Mouse (Mus musculus) stomach, embryonic 16.5 days (tissue): ENCODE measurements around the gene Nectin4. TPM values are rescaled to one million over a fixed set of nuclear protein-coding genes. Genes with fewer than 3 reads are reported as not detected.

Source experiments
- ATAC-seq: fragments of 200-750 bp; cut with Nextera tagmentation; 2 replicates; pipeline ENCODE4 v1.8.0; 2017; ENCODE audit warnings: moderate number of reproducible peaks, moderate TSS enrichment; ENCODE audit not compliant: insufficient read depth, low FRiP score
- H3K27ac ChIP-seq: fragments of 300-500 bp; sonication (generic); 2 replicates; pipeline ENCODE4 v1.5.1; 2014; ENCODE audit warnings: low read length
- H3K27me3 ChIP-seq: fragments of 300-500 bp; sonication (generic); 2 replicates; pipeline ENCODE4 v1.6.1; 2014; ENCODE audit warnings: low read length, control low read depth, mixed read lengths; ENCODE audit not compliant: control insufficient read depth, insufficient read depth
- H3K36me3 ChIP-seq: fragments of 300-500 bp; sonication (generic); 2 replicates; pipeline ENCODE4 v1.6.1; 2014; ENCODE audit warnings: low read length; ENCODE audit not compliant: control insufficient read depth, insufficient read depth
- H3K4me1 ChIP-seq: fragments of 300-500 bp; sonication (generic); 2 replicates; pipeline ENCODE4 v1.6.1; 2014; ENCODE audit warnings: low read length, control low read depth, mixed read lengths; ENCODE audit not compliant: control insufficient read depth, insufficient read depth
- H3K4me2 ChIP-seq: fragments of 300-500 bp; sonication (generic); 2 replicates; pipeline ENCODE4 v1.6.1; 2014; ENCODE audit warnings: low read depth, low read length, mixed read lengths
- H3K4me3 ChIP-seq: fragments of 300-500 bp; sonication (generic); replicated peaks from 2 replicates; pipeline ENCODE4 v1.5.1; 2014; ENCODE audit warnings: mild to moderate bottlenecking, low read length
- H3K9ac ChIP-seq: fragments of 300-500 bp; sonication (generic); 2 replicates; pipeline ENCODE4 v1.6.1; 2014; ENCODE audit warnings: low read length
- H3K9me3 ChIP-seq: fragments of 300-500 bp; sonication (generic); replicated peaks from 2 replicates; pipeline ENCODE4 v1.6.1; 2016; ENCODE audit warnings: low read length, control low read depth; ENCODE audit not compliant: control insufficient read depth
- WGBS: fragments of 180-500 bp; shearing (Covaris S2); extraction: QIAGEN DNeasy Blood & Tissue Kit; methylation state at CpG from one replicate; pipeline ENCODE4 v1.1.7; 2014; 5-methylcytosine and 5-hydroxymethylcytosine counted together
- polyA plus RNA-seq: library from polyadenylated mRNA; unstranded; fragments of >200 nt; fragmentation: Nextera tagmentation; extraction: Ambion mirVana; gene quantifications from 2 replicates; pipeline ENCODE4 v1.2.1, GENCODE M21; 2015

The Nectin4 gene
- polyA plus RNA-seq, 1 experiment from 2014 or later = 42.8 TPM

- 75% methylated on average over 5 of the region's 5 CpGs for WGBS
- Histone ChIP-seq H3K9me3 (no peaks in the 10 kb centered on the region), H3K4me2 (no peak overlapping the region), H3K36me3 (no peaks in the 10 kb centered on the region; the same call in 1 of the 2 replicates), H3K27me3 (no peaks in the 10 kb centered on the region), H3K27ac (no peak overlapping the region), H3K4me1 (0 out of 2 replicates have a peak, but pooled peaks cover 6% of the 10 kb centered on the region), H3K9ac (no peak overlapping the region), H3K4me3 (no peak overlapping the region)
- ATAC-seq = no peak
Observed at GRCm38 (mm10) chr1:171355812-171356340, 14.0 kb upstream of the Nectin4 start.

DNA sequence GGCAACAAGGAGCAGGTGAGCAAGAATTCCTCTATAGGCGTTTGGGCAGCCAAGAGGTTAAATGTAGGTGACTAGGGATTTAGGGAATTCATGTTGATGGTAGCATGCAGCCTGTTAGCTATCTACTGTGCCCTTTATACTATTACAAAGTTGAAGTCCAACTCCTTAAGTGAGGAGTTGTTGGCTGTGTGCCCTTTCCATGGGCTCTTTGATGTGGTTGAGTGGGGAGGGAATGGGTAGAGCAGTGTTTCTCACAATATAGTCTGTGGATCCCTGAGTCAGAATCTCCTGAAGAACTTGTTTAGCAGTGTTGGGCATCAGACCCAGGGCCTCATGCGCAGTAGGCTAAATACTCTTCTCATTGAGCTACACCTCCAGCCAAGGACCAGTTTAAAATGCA, 13.1 kb upstream of the Nectin4 start:
- 86% methylated on average over 2 of the region's 2 CpGs for WGBS
- ATAC-seq = no peak
- Histone ChIP-seq H3K27ac (no peak overlapping the region), H3K9ac (no peak overlapping the region), H3K27me3 (no peaks in the 10 kb centered on the region), H3K4me3 (no peak overlapping the region), H3K9me3 (no peaks in the 10 kb centered on the region), H3K4me2 (no peak overlapping the region), H3K4me1 (0 out of 2 replicates have a peak, but pooled peaks cover 12% of the 10 kb centered on the region), H3K36me3 (no peaks in the 10 kb centered on the region; the same call in 1 of the 2 replicates)

DNA sequence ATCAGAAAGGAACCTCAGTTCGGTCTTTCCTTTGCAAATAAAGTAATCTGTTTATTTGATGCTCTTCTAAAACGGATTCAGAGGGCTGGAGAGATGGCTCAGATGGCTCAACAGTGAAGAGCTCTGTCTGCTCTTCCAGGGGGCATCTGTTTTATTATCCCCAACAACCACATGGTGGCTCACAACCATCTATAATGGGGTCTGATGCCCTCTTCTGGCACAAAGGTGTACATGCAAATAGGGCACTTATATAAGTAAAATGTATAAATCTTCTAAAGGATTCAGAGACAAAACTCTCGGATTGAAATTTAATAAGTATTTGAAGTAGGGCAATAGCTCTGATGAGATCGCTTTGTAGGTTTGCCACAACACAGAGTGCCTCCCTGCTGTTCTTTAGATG, 11.5 kb upstream of the Nectin4 start:
- 69% methylated on average over 4 of the region's 4 CpGs for WGBS
- 0 out of 2 replicates have a peak, but pooled peaks cover 12% of the 10 kb centered on the region for H3K4me1 ChIP-seq
- ATAC-seq = no peak
- no peak overlapping the region for H3K4me3 ChIP-seq
- no peaks in the 10 kb centered on the region; the same call in 1 of the 2 replicates for H3K36me3 ChIP-seq
- H3K27ac ChIP-seq = no peak overlapping the region
- no peak overlapping the region for H3K4me2 ChIP-seq
- no peak overlapping the region for H3K9ac ChIP-seq
- H3K27me3 ChIP-seq = no peaks in the 10 kb centered on the region
- H3K9me3 ChIP-seq = no peaks in the 10 kb centered on the region

GRCm38 (mm10) chr1:171360253-171360652, 9.6 kb upstream of the Nectin4 start:
- H3K4me2 ChIP-seq = peak overlapping the region; percentile 83
- 8% methylated on average over 26 of the region's 26 CpGs for WGBS
- H3K4me3 ChIP-seq = peak overlapping the region; percentile 60
- peak; percentile 8 for ATAC-seq
- H3K36me3 ChIP-seq = no peaks in the 10 kb centered on the region; the same call in 1 of the 2 replicates
- H3K4me1 ChIP-seq = 0 out of 2 replicates have a peak, but pooled peaks cover 12% of the 10 kb centered on the region
- no peaks in the 10 kb centered on the region for H3K27me3 ChIP-seq
- H3K9ac ChIP-seq = peak overlapping the region; percentile 74
- H3K9me3 ChIP-seq = no peaks in the 10 kb centered on the region
- H3K27ac ChIP-seq = no peak overlapping the region

GRCm38 (mm10) chr1:171360656-171361055, 9.2 kb upstream of the Nectin4 start, which contains the start of gene Klhdc9:
Gene Klhdc9, minus strand, starts transcription at chr1:171360798.
- Histone ChIP-seq H3K27ac (peak within 1 kb of the TSS; percentile 43), H3K4me2 (peak within 1 kb of the TSS; percentile 83), H3K4me3 (peak within 1 kb of the TSS; percentile 60), H3K36me3 (no peaks in the 10 kb centered on the region; the same call in 1 of the 2 replicates), H3K27me3 (no peaks in the 10 kb centered on the region), H3K9me3 (no peaks in the 10 kb centered on the region), H3K4me1 (0 out of 2 replicates have a peak, but pooled peaks cover 12% of the 10 kb centered on the region), H3K9ac (peak within 1 kb of the TSS; percentile 74)
- ATAC-seq = peak; percentile 92
- WGBS = 2% methylated on average over 21 of the region's 21 CpGs

DNA sequence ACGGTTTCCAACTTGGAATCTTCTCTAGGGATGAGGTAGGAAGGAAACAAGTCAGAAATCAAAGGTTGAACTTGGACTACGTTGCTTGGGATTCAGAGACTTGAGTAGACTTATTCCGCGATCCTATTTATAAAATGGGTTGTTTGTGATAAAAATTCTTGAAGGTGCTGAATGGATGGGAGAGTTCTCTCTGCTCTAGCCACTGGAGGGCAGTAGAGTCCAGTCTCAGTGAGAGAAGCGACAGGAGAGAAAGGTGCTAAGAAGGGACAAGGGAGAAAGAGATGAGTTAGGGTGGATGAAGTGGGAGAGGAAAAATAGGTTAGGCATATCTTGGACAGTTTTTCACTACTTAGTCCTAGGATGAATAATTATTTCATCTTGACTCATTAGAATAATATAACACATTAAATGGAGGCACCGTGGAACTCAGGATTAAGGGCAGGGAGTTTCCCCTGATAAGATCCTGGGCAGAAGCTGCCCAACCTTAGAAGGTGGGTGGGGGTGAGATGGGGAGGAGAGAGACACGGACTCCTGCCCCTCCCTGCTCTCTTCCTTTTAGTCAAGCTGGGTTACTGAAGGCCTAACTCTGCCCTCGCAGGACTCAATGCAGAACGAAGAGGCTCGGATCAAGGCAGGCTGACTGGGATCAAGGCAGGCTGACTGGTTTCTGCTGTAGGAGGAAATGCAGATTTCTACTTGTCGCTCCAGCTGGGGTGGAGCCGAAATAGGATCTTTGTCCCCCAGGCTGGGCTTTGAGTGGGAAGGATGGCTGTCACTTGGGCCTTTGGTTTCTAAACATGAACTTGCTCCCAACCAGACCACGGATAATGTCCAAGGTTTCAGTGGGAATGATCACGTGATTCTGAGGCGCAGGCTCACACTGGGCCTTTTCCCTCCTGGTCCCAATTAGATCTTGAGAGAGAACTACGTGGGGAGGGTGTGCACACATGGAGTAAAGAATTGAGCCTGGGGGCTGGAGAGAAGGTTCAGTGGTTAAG, 8.5 kb upstream of the Nectin4 start:
- 27% methylated on average over 16 of the region's 16 CpGs for WGBS
- Histone ChIP-seq H3K4me3 (peak overlapping the region; percentile 60), H3K4me1 (0 out of 2 replicates have a peak, but pooled peaks cover 12% of the 10 kb centered on the region), H3K9ac (peak overlapping the region; percentile 74), H3K27ac (peak overlapping the region; percentile 43), H3K36me3 (no peaks in the 10 kb centered on the region; the same call in 1 of the 2 replicates), H3K27me3 (no peaks in the 10 kb centered on the region), H3K4me2 (peak overlapping the region; percentile 83), H3K9me3 (no peaks in the 10 kb centered on the region)
- peak; percentile 74; the same call in 1 of the 2 replicates for ATAC-seq

- Histone ChIP-seq H3K4me3 (no peak overlapping the region), H3K4me1 (0 out of 2 replicates have a peak, but pooled peaks cover 6% of the 10 kb centered on the region), H3K36me3 (no peaks in the 10 kb centered on the region), H3K27ac (peak overlapping the region; percentile 48), H3K9me3 (no peaks in the 10 kb centered on the region), H3K4me2 (no peak overlapping the region), H3K9ac (no peak overlapping the region), H3K27me3 (no peaks in the 10 kb centered on the region)
- 48% methylated on average over 7 of the region's 7 CpGs for WGBS
- ATAC-seq = no peak
Observed at GRCm38 (mm10) chr1:171365934-171366333, 4.0 kb upstream of the Nectin4 start.

GRCm38 (mm10) chr1:171372880-171373279, 3.0 kb downstream of the Nectin4 start:
- Histone ChIP-seq H3K4me3 (peak overlapping the region; percentile 44), H3K4me1 (peaks cover 29% of the 10 kb centered on the region), H3K9me3 (no peaks in the 10 kb centered on the region), H3K9ac (0 out of 2 replicates have a peak overlapping the region, but pooled peaks have one; percentile 70), H3K4me2 (peak overlapping the region; percentile 48), H3K27me3 (no peaks in the 10 kb centered on the region), H3K27ac (peak overlapping the region; percentile 87), H3K36me3 (no peaks in the 10 kb centered on the region)
- ATAC-seq = no peak
- WGBS = 64% methylated on average over 3 of the region's 3 CpGs
